8 mouse cellular contexts compared by ENCODE assay signal in genomic region chr9:69398453-69398850, GRCm38 (mm10). TPM values are rescaled to one million over a fixed set of nuclear protein-coding genes. Genes with fewer than 3 reads are reported as not detected.
A peak's percentile ranks its signal among the peaks of the same experiment; 100 is the strongest.
DNase-seq lines count a peak whose midpoint lies in the region; ATAC-seq and TF ChIP-seq lines count a peak whose summit lies in the region.

No protein-coding gene starts in this region.

- no peaks in the 10 kb centered on the region for H3K27me3 ChIP-seq in heart, embryonic 13.5 days (replicated peaks)
- H3K27me3 ChIP-seq in forebrain, postnatal 0 days (ENCODE audit: insufficient read depth, low read length), result no peaks in the 10 kb centered on the region

- peak overlapping the region; percentile 87 for H3K4me3 ChIP-seq in heart, embryonic 13.5 days
- H3K4me3 ChIP-seq in ES-E14 (ENCODE audit: insufficient read depth in 1 of 2, low read depth in 1 of 2, low read length in 2 of 2, poor library complexity in 1 of 2, severe bottlenecking in 1 of 2), result peak overlapping the region; percentile 83 to 94
- H3K4me3 ChIP-seq in forebrain, postnatal 0 days (ENCODE audit: low read depth, low read length), result peak overlapping the region; percentile 66

- peaks cover 7% of the 10 kb centered on the region; the same call in 1 of the 2 replicates for H3K36me3 ChIP-seq in heart, embryonic 13.5 days
- no peaks in the 10 kb centered on the region for H3K36me3 ChIP-seq in ES-E14 (ENCODE audit: control insufficient read depth, insufficient read depth, low read length, poor library complexity, severe bottlenecking)
- no peaks in the 10 kb centered on the region for H3K36me3 ChIP-seq in forebrain, postnatal 0 days (ENCODE audit: insufficient read depth)

- in situ Hi-C loops in ES-E14 (cut with MboI; ENCODE audit: low sequenced_read_pairs in 2 of 2, unreplicated experiment in 2 of 2), result no loop called here

- H3K4me2 ChIP-seq in heart, embryonic 13.5 days, result peak overlapping the region; percentile 89
- H3K4me2 ChIP-seq in forebrain, postnatal 0 days (ENCODE audit: low read depth), result peak overlapping the region; percentile 92

- H3K4me1 ChIP-seq in heart, embryonic 13.5 days, result peaks cover 12% of the 10 kb centered on the region
- H3K4me1 ChIP-seq in ES-E14 (ENCODE audit: control insufficient read depth in 2 of 2, insufficient read depth in 2 of 2, low read length in 2 of 2, poor library complexity in 1 of 2), result peaks cover 0 to 2% of the 10 kb centered on the region in 2 experiments; a peak in 1 of 4 replicates
- peaks cover 5% of the 10 kb centered on the region; the same call in 1 of the 2 replicates for H3K4me1 ChIP-seq in forebrain, postnatal 0 days (ENCODE audit: insufficient read depth)

- peak overlapping the region; percentile 95 for H3K27ac ChIP-seq in heart, embryonic 13.5 days (replicated peaks)
- no peak overlapping the region; the same call in 1 of the 2 replicates for H3K27ac ChIP-seq in ES-E14 (ENCODE audit: insufficient read depth, low read depth, low read length, poor library complexity, severe bottlenecking)
- H3K27ac ChIP-seq in forebrain, postnatal 0 days (ENCODE audit: low read depth, low read length), result peak overlapping the region; percentile 91

- WGBS in heart, embryonic 13.5 days, result 16% methylated on average over 10 of the region's 10 CpGs
- 20% methylated on average over 10 of the region's 10 CpGs for WGBS in forebrain, postnatal 0 days

- ATAC-seq in heart, embryonic 13.5 days (ENCODE audit: extremely low read depth, insufficient number of reproducible peaks, low FRiP score, low TSS enrichment), result no peak
- ATAC-seq in forebrain, postnatal 0 days, result peak; percentile 34; the same call in 1 of the 2 replicates
- peak; percentile 35 for ATAC-seq in megakaryocyte, adult 5-6 weeks (ENCODE audit: poor library complexity, severe bottlenecking)

- TF ChIP-seq CTCF in forebrain, postnatal 0 days (IDR thresholded peaks at IDR 0.05; ENCODE audit: low read depth), result no peak

- no peaks in the 10 kb centered on the region for H3K9me3 ChIP-seq in heart, embryonic 13.5 days
- H3K9me3 ChIP-seq in ES-E14 (ENCODE audit: control insufficient read depth, insufficient read depth, low read depth, low read length), result no peaks in the 10 kb centered on the region
- H3K9me3 ChIP-seq in forebrain, postnatal 0 days (ENCODE audit: low read length), result no peaks in the 10 kb centered on the region

- intact Hi-C loops in heart, postnatal 10 days (cut with DNase I), result no loop called here

- peak overlapping the region; percentile 95 for H3K9ac ChIP-seq in heart, embryonic 13.5 days
- H3K9ac ChIP-seq in ES-E14 (ENCODE audit: insufficient read depth, low read depth, low read length, poor library complexity, severe bottlenecking), result peak overlapping the region; percentile 98
- H3K9ac ChIP-seq in forebrain, postnatal 0 days, result peak overlapping the region; percentile 91

- DNase-seq in heart, postnatal 10 days, result no peak
- DNase-seq in ES-E14 (ENCODE audit: low read depth, low spot score), result no peak
- DNase-seq in forebrain, postnatal 0 days, result no peak
- DNase-seq in adrenal gland, adult 2 months, result no peak
- no peak for DNase-seq in kidney, adult 8-10 months
- DNase-seq in gastrocnemius, adult 8-10 months (ENCODE audit: low spot score in 2 of 2), result no peak

TF ChIP-seq in ES-E14, 5 proteins besides CTCF, POLR2A, EP300 and RAD21:
- no peak for TF ChIP-seq HCFC1 (IDR thresholded peaks at IDR 0.05; ENCODE audit: borderline replicate concordance, insufficient read depth, low read length)
- no peak for TF ChIP-seq MAFK (IDR thresholded peaks at IDR 0.05; ENCODE audit: insufficient read depth, low read depth, low read length)
- no peak for TF ChIP-seq CHD2 (IDR thresholded peaks at IDR 0.05; ENCODE audit: low read depth, low read length)
- TF ChIP-seq ZNF384 (IDR thresholded peaks at IDR 0.05; ENCODE audit: low read depth, low read length), result no peak
- TF ChIP-seq ZC3H11A (IDR thresholded peaks at IDR 0.05; ENCODE audit: borderline replicate concordance, low read depth, low read length), result no peak
TF ChIP-seq in ES-E14: peak in this region for 0.

RNA-seq across cellular contexts. Expression of gene Ice2, which starts 0.7 kb away (rescaled TPM):
- polyA plus RNA-seq in heart, embryonic 13.5 days (2015; fragmentation: Nextera tagmentation; extraction: Ambion mirVana), result 10.7 and 11.7 TPM in 2 replicates
- total RNA-seq in heart, postnatal 10 days (2021), result 10 to 100 TPM in 1 of 2 experiments, 1 to 10 TPM in 1; 8.6 to 10.2 TPM
- total RNA-seq in ES-E14 (2012; rRNA removed), result 9.5 and 10.0 TPM in 2 replicates
- 9.8 and 12.9 TPM in 2 replicates for total RNA-seq in forebrain, postnatal 0 days (2014; rRNA removed)
- polyA plus RNA-seq in forebrain, postnatal 0 days (2015; fragmentation: Nextera tagmentation; extraction: Ambion mirVana), result 5.6 and 7.0 TPM in 2 replicates
- 6.7 and 9.4 TPM in 2 replicates for total RNA-seq in megakaryocyte, adult 5-6 weeks (2015)
- 8.9 and 9.4 TPM in 2 replicates for total RNA-seq in megakaryocyte, adult 5-6 weeks (2017)
- total RNA-seq in adrenal gland, adult 2 months (2021), result 10 to 100 TPM; 13.1 to 13.7 TPM
- 1.5 and 1.7 TPM in 2 replicates for polyA plus RNA-seq in adrenal gland, adult 2 months (2012; rRNA removed)
- 1 to 10 TPM; 3.7 to 5.1 (median 3.9) TPM for total RNA-seq in gastrocnemius, adult 8-10 months (2022)

RNA-seq across cellular contexts. Expression of gene Anxa2, which starts 55.0 kb away (rescaled TPM):
- polyA plus RNA-seq in heart, embryonic 13.5 days (2015; fragmentation: Nextera tagmentation; extraction: Ambion mirVana), result 450 and 490 TPM in 2 replicates
- total RNA-seq in heart, postnatal 10 days (2021), result 100 to 1,000 TPM; 207 to 221 TPM
- 170 and 344 TPM in 2 replicates for total RNA-seq in ES-E14 (2012; rRNA removed)
- 49.2 and 68.4 TPM in 2 replicates for total RNA-seq in forebrain, postnatal 0 days (2014; rRNA removed)
- 62.8 and 66.3 TPM in 2 replicates for polyA plus RNA-seq in forebrain, postnatal 0 days (2015; fragmentation: Nextera tagmentation; extraction: Ambion mirVana)
- 1,047 and 1,062 TPM in 2 replicates for total RNA-seq in megakaryocyte, adult 5-6 weeks (2015)
- total RNA-seq in megakaryocyte, adult 5-6 weeks (2017), result 654 and 695 TPM in 2 replicates
- total RNA-seq in adrenal gland, adult 2 months (2021), result 100 to 1,000 TPM; 349 to 528 TPM
- polyA plus RNA-seq in adrenal gland, adult 2 months (2012; rRNA removed), result 194 and 230 TPM in 2 replicates
- total RNA-seq in gastrocnemius, adult 8-10 months (2022), result 10 to 100 TPM; 17.3 to 34.2 (median 28.0) TPM
